Mouse (Mus musculus) embryonic fibroblast, embryonic 13.5 days (primary cell): Measurements from ENCODE around the gene Sorbs2. TPM values are rescaled to one million over a fixed set of nuclear protein-coding genes. Genes with fewer than 3 reads are reported as not detected.

Experiments used
- H3K27ac ChIP-seq: 2 replicates; pipeline ENCODE4 v1.5.1; 2012; ENCODE audit warnings: low read length, control low read depth, inconsistent platforms; ENCODE audit not compliant: insufficient read depth
- H3K4me1 ChIP-seq: 2 replicates; pipeline ENCODE4 v1.6.1; 2011; ENCODE audit warnings: low read length; ENCODE audit not compliant: control insufficient read depth, insufficient read depth
- H3K4me3 ChIP-seq: 2 replicates; pipeline ENCODE4 v1.5.1; 2011; ENCODE audit warnings: mild to moderate bottlenecking, control low read depth, low read length; ENCODE audit not compliant: insufficient read depth
- CTCF ChIP-seq: IDR thresholded peaks from 2 replicates; pipeline ENCODE4 v1.5.1; 2011; ENCODE audit warnings: mild to moderate bottlenecking, control low read depth, low read length, moderate library complexity, borderline replicate concordance; ENCODE audit not compliant: insufficient read depth
- POLR2A ChIP-seq: IDR thresholded peaks from 2 replicates; pipeline ENCODE4 v1.6.1; 2011; ENCODE audit warnings: low read depth, mild to moderate bottlenecking, control low read depth, low read length, moderate library complexity
- polyA plus RNA-seq: library from polyadenylated mRNA; stranded (reverse); fragments of >200 nt; gene quantifications from 2 replicates; pipeline ENCODE4 v1.2.4, GENCODE M21; 2011; ENCODE audit warnings: low read depth; ENCODE audit not compliant: missing spikeins, insufficient read length

Gene Sorbs2
- 18.0 and 28.5 TPM in 2 replicates for polyA plus RNA-seq

DNA sequence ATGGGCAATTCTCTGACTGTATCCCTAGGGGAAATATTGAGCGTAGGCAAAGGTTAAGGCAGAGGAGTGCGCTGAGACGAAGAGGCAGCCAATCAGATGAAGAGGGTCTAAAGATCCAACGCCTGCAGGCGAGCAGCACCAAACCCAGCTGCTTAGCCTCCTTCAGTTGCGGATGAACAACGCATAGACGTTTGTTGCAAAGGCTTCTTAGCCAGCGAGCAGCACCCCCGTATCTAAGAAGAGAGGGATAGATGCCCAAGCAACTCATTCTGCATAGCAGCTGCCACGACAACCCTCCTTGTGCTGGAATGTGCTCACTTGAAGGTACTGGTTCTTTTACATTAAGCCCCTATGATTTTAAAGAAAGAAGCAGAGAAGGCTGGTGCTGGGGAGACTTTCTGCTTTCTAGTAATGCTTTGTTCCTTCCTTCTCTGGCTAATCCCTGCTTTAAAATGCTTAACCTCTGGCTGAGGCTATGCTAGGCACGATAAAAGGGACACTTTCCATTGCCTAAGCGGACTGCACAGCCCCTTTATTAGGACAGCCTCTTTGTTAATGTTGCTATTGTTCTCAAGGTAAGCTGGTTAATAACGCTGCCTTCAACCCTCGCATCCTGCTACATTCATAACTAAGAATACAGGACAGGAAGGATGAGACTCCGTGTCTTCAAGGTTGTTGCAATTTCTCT is at the start of gene Sorbs2:
Sorbs2 (plus strand) TSS at position 155 of the 688 bp plus-strand sequence.
- Histone ChIP-seq H3K27ac (no peak within 1 kb of the TSS), H3K4me1 (no peaks in the 10 kb centered on the region), H3K4me3 (peak within 1 kb of the TSS; percentile 4; the same call in 1 of the 2 replicates)
- TF ChIP-seq CTCF (no peak), POLR2A (no peak)

DNA sequence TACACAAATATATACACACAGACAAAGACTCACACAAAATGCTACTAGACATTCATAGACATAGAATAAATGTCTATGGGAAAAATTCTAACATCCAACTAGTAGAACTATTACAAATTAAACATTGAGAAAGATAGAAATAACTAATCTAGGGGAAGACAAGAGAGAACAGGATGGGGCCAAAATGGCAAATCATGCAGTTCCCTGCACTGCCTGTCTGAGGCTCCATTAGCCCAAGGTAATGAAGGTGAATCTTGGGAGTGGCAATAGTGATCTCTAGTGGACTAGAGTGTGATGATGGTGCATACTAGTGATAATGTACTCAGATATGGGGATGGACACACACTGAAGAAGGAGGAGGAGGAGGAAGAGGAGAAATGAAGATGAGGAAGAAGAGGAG is 49.7 kb upstream of the Sorbs2 start:
- H3K27ac ChIP-seq = no peak overlapping the region
- no peaks in the 10 kb centered on the region for H3K4me1 ChIP-seq
- H3K4me3 ChIP-seq = no peak overlapping the region
- TF ChIP-seq CTCF (no peak), POLR2A (no peak)

DNA sequence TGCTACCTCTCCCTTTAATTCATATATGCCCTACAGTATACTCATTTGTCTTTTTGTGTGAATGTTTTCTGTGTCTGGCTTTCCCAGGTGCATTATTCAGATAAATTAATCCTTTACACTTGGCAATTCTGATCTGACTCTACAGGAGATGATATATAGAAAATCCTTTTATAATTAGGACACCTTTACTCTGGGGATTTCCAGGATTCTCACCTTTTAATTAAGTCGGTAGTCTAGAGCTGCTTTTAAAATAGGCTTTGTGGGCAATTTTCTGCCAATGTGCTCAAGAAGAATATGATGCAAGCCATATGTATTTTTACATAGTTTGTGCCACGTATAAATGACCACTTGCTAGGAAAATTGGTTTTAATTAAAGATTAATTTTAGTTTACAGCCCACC is 38.6 kb upstream of the Sorbs2 start:
- TF ChIP-seq CTCF (no peak), POLR2A (no peak)
- Histone ChIP-seq H3K4me1 (0 out of 2 replicates have a peak, but pooled peaks cover 1% of the 10 kb centered on the region), H3K27ac (no peak overlapping the region), H3K4me3 (no peak overlapping the region)

DNA sequence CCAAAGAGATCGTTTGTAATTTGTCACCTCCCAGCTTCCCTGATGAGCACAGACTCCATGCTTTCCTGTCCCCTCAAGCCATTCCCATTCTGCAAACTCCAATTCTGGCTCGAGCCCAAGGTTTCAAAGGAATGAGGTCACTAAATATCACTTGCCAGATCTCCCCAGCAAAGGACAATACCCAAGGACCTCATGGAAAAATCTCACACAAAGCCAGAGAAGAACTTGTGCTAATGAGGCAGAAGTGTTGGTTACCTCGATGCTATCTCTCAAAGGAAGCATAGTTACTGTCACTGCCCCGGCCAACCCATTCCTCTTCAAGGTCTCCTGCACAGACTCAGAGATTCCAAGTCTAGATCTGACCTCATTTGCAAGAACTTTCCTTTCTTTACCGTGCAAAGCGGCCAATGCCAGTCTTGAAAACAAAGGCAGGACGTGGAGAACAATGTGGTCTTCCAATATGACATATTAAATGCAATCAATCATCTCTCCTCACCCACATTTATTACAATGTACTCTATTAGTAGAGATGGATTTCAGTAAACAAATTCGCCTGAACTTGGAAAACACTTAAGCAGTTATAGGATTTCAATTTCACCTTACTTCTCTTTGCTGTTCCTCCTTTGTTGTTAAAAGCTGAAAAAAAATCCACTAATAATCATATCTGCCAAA is 37.9 kb upstream of the Sorbs2 start:
- no peak overlapping the region for H3K4me3 ChIP-seq
- H3K27ac ChIP-seq = no peak overlapping the region
- TF ChIP-seq CTCF = no peak
- TF ChIP-seq POLR2A = no peak
- H3K4me1 ChIP-seq = 0 out of 2 replicates have a peak, but pooled peaks cover 3% of the 10 kb centered on the region

DNA sequence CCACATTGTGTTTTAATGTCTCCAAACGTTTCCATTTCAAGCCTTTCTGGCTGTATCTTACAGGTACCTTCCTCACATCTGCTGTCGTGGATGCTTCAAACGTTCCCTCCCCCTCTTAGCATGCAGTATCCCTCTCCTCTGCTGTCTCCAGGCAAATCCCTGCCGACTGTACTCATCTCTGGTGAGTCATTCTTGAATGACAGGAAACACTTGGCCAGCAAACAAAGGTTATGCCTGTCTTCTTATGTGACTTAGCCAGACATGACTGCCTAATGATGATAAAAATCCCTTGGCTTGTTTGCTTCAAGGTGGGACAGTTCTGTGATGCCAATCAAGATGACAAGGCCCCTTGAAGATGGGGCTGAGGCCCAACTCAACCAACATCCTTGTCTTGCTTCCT is 26.7 kb upstream of the Sorbs2 start:
- no peak for TF ChIP-seq POLR2A
- no peak for TF ChIP-seq CTCF
- Histone ChIP-seq H3K27ac (no peak overlapping the region), H3K4me1 (peaks cover 3% of the 10 kb centered on the region), H3K4me3 (no peak overlapping the region)

DNA sequence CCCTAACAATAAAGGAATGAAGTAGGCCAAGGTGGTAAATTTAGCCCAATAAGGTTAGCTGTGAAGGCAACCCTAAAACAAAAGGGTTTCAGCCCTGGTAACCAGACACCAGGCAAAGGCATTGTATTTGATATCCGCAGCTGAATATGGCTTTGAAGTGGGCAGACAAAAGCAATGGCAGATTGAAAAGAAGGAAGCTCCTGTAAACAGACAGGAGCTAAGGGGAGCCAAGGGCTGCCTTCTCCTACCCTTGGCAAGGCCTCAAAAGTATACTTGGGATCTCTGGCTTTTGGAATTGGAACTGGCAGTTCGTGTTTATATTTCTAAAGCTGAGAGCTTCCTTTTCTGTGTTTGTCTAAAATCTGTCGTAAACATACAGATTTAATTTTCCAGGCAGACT is 21.3 kb upstream of the Sorbs2 start:
- TF ChIP-seq POLR2A = no peak
- TF ChIP-seq CTCF = no peak
- Histone ChIP-seq H3K27ac (no peak overlapping the region), H3K4me3 (no peak overlapping the region), H3K4me1 (no peaks in the 10 kb centered on the region)

DNA sequence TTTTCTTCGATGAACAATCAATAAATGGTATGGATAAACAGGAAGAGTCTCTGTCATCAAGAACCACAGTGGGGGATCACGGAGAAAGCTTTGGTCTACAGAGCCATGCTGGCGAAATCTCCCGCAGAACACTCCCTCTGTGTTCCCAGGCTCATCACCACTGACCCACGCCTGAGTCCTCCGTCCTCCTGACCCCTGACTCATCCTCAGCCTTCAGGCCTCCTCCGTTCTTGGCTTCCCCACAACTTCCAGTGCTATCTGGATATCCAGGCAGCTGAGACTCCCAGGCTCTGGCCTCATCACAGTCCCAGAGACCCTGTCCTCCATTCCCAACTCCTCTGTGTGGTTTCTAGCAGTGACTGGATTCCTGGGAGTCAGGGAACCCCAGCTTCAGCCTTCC is 3.6 kb upstream of the Sorbs2 start:
- H3K27ac ChIP-seq = no peak overlapping the region
- H3K4me3 ChIP-seq = no peak overlapping the region
- TF ChIP-seq CTCF = no peak
- TF ChIP-seq POLR2A = no peak
- H3K4me1 ChIP-seq = no peaks in the 10 kb centered on the region

DNA sequence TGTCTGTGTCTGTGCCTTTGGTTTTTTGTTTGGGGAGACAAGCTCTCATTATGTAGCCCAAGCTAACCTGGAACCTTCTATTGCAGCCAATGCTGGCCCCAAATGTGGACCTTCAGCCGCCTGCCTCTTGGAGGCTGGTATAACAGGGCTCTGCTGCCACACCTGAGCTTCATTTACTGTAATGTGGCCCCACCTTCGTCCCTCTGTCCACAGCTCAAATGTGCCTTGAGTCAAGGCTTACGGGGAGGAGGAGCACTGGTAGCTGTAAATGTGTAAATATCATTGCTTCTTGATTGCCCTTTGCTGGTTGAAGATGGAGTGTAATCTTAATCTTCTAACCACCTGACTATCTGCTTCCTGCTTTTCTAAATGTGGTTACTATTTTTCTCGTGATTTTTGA is 1.2 kb upstream of the Sorbs2 start:
- TF ChIP-seq POLR2A (no peak), CTCF (no peak)
- no peak overlapping the region for H3K4me3 ChIP-seq
- H3K4me1 ChIP-seq = no peaks in the 10 kb centered on the region
- no peak overlapping the region for H3K27ac ChIP-seq

DNA sequence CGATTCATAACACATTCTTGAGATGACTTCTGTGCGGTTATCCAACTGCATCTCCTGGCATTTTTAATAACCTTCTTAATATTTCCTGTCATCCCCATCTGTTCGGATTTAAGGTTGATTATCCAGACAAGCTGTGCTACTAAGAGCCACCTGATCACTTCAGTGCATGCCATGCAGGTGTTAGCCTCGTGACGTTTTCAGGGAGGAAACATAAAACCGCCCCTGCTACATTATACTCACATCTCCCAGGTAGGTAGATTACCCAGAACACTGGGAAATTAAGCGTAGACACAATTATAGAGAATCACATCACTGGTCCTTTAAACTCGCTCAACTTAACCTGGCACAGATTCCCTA is 333 bp upstream of the Sorbs2 start:
- no peak for TF ChIP-seq POLR2A
- TF ChIP-seq CTCF = no peak
- H3K27ac ChIP-seq = no peak overlapping the region
- no peak overlapping the region for H3K4me3 ChIP-seq
- H3K4me1 ChIP-seq = no peaks in the 10 kb centered on the region

DNA sequence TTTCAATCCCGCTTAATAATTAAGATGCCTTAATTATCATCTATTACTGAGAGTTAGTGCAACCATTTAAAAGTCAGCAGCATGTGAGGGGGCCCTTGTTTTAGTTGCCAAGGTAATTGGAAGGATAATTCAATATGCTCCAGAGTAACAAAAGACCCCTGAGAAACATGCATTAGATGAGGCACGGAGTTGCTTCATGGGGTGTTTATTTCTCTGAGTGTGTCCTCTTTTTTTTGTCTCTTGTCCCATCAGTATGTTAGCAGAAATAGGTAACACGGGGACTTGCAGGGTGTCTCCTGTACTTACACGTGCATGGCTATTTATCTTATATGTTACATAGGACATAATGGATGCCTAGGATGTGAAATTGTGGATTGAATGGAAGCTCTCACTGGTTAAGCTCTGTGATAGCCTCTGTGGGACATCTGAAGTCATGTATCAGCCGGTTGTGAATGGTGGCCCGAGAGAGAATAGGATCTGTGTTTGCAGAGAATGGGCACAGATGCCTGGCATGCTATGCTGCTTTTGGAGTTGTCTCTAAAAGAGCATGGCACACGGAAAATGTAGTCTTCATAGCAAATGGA is 1.0 kb downstream of the Sorbs2 start:
- H3K4me3 ChIP-seq = no peak overlapping the region
- TF ChIP-seq CTCF = no peak
- no peak for TF ChIP-seq POLR2A
- H3K4me1 ChIP-seq = no peaks in the 10 kb centered on the region
- H3K27ac ChIP-seq = no peak overlapping the region

DNA sequence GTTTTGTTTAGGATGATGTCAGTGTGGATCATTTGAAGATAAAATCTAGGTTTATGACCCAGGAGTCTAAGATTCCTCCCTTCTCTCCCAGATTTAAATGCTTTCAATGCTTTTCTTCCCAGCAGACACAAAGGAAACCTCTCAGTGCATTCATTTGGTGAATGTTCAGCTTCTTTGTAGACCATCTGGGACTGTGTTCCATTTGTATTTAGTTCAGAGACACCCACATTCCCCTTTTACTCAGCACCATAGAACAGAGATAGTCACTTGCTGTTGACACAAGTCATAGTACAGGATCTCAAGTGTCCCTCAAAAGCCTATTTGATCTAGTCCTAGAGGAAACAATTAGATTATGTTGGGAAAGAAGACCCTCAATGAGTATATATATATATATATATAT is 4.8 kb downstream of the Sorbs2 start:
- Histone ChIP-seq H3K4me1 (no peaks in the 10 kb centered on the region), H3K27ac (no peak overlapping the region), H3K4me3 (no peak overlapping the region)
- TF ChIP-seq POLR2A (no peak), CTCF (no peak)
